Mouse (Mus musculus) ZHBTc4 (cell line): ENCODE measurements around the gene Flywch2.

Experiments
- DNase-seq: peaks from one replicate; pipeline ENCODE4 v3.0.0-alpha.2; 2011; ENCODE audit warnings: low read depth, low spot score

The Flywch2 gene

DNA sequence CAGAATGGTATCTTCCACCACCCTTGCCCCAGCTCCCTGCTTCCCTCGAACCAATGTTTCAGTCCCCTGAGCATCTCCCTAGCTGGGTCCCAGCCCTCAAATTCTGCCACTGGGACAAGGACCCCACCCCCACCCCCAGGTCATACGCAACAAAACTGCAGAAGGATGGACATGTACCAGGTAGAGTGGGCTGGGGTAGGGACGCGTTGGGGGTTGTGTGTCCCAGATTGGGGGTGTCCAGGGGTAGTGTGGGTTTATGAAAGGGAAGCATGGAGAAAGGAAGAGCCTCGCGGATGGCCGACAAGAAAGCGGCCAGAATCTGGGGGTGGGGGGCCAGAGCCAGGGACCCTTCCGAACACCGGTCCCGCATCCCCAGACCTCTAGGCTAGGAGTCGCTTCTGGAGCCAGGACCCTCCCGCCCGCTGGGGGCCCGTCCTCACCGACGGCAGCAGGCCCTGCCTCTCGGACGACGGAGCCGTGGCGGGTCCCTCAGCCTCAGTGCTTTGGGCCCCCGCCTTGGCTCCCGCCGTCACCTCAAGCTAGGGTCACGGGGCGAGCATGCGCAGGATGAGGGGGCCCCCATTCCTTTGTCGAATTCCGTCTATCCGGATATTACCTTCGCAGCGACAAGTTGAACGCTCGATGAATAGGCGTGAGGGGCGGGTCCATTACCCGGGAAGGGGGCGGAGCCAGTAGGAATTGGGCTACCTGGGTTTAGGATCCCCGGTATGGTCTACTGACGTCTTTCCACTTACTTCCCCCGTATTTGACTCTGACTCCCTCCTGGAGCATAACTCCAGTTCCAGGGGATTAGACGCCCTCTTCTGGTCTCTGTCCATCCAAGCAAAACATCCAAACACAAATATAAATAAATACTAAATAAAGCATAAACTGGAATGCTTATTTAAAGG is at the start of gene Flywch2:
Gene Flywch2 (minus strand): TSS at position 521 of the 911 bp plus-strand sequence.
- peak; percentile 79 for DNase-seq

DNA sequence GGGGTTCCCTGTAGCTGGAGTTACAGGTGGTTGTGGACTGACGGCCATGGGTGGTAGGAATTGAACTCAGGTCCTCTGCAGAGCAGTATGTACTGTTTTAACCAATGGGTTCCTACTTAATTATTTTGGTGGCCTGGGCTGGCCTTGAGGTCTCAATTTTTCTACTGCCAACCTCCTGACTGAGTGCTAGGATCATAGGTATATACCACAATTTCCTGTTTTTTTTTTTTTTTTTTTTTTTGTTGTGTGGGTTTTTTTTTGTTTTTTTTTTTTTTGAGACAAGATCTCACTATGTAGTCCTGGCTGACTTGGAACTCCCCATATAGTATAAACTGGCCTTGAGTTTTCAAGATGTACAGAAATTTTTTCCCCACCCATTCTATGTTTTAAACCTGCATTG is 45.3 kb upstream of the Flywch2 start:
- no peak for DNase-seq

DNA sequence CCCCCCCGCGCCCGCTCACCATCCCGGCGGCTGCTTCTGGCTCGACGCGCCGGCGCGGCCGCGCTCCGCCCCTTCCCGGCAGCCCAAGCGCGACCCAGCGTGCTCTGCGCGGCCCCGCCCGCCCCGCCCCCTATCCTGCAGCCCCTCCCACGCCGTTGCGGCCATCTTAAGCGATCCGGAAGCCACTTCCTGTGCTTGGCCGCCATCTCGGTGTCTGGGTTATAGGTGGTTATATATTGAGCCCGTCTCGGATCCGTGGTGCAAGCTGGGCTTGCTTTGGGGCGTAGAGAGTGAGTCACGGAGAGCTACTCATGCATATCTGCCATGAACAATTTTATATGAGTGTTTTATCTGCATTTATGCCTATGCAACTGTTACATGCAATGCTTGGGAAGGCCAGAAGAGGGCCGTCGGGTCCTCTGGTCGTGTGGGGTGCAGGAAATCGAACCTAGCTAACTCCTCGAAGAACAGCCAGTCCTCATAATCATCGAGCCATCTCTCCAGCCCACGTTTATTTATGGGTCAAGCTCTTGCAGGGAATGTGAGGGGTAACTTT is 43.3 kb upstream of the Flywch2 start, which contains the start of gene Elob:
Gene Elob (minus strand): TSS at position 73 of the 556 bp plus-strand sequence.
- DNase-seq: peak; percentile 91

DNA sequence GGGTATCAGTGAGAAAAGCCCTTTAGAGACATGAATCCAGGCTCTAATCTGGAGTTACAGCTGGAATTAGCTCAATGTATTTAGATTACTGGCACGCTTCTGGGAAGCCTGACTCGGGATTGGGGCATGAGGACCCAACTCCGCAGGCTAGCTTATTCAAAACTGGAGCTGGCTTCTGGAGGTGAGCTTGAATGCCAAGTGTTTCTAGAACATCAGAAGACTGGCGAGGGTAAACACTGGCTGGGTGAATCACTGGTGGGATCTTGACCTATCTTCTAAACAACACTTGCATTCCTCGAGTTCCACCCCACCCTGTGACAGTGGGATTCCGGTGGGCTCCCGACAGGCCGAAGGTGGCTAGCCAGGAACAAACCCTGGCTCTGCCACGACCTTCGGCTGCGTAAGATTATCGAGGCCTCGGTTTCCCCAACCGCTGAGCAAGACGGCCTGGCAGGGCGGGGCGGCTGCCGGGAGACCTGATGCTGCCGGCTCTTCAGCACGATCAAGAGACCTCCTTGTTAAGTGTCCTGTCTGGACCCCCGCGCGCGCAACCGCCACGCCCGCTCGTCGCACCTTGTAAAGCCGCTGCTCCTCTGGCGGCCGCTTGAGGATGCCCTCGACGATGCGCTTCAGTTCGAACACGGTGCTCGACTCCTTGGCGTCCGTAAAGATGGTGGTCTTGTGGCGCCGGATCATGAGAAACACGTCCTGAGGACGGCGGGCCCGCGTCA is 42.6 kb upstream of the Flywch2 start:
- DNase-seq: peak; percentile 90

DNA sequence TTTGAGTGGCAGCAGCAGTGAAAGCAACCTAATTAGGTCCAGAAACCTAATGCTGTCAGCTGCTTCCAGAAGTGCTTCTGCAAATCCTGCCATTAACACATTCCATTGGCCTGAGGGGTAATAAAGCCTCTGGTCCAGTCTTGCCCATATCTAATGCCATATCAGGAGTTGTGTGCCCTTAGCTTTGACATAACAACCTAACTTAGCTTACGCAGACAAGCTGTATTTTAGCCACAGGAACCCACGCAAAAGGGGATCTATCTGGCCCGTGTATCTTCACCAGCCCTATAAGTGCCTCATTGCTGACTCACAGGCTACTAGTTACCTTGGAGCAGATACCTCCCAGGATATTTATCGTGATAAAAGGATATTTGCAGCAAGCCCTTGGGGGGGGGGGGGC is 39.7 kb upstream of the Flywch2 start:
- no peak for DNase-seq

DNA sequence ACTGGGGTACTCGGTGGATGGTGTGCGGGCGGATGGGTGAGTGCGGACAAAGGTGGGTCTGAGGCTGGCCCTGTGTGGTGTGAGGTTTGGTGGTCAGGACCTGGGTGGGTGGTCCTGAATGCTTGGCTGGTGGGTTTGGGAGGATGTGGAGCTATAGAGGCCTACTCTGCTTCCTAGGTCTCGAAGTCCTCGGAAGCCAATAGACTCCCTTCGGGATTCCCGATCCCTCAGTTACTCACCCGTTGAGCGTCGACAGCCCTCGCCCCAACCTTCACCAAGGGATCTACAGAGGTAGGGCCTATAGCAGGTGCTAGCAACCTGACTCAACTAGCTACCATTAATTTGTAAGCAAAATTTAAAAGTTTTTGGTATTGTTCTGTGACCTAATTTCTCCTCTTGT is 37.7 kb upstream of the Flywch2 start:
- DNase-seq: no peak

DNA sequence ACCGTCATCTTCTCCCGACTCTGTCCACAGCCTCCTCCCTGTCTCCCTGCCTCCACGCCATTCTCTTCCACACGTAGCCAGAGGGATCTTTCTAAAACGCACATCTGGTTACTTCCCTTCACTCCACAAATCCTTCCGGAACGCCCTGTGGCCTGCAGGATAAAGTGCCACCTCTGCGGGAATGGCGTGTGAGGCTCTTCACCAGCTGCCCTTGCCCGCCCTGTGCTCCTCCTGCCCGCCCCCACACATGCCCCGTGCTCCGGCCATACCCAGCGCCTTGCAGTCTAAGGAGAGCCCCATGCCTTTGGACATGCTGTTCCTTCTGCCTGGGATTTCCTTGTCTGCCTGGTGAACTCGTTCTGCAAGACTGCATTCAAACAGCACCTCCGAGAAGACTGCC is 37.1 kb upstream of the Flywch2 start:
- DNase-seq: no peak

DNA sequence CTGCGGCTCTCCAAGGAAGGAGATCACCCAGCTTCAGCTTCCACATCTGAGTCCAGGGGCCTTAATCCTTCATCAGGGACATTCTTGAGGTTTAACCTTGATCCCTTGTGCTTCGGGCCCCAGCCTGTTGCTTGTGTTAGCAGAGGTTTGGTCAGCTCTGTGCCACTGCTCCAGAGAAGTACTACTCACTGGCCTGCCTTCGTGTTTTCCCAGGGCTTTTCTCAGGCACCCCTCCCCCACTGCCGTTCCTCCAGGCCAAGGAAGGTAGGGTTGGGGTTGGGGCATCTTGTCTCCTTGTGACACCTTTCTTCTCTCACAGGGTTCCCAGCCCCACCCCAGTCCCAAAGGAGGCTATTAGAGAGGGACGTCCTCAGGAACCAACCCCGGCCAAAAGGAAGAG is 36.2 kb upstream of the Flywch2 start:
- DNase-seq: peak; percentile 57

DNA sequence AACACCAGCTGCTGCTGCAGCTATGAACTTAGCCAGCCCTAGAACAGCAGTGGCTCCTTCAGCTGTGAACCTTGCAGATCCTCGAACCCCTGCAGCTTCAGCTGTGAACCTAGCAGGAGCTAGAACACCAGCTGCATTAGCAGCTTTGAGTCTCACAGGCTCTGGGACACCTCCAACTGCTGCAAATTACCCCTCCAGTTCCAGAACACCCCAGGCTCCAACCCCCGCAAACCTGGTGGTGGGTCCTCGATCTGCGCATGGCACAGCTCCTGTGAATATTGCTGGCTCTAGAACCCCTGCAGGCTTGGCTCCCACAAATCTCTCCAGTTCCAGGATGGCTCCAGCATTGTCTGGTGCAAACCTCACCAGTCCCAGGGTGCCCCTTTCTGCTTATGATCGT is 34.9 kb upstream of the Flywch2 start:
- DNase-seq: no peak

DNA sequence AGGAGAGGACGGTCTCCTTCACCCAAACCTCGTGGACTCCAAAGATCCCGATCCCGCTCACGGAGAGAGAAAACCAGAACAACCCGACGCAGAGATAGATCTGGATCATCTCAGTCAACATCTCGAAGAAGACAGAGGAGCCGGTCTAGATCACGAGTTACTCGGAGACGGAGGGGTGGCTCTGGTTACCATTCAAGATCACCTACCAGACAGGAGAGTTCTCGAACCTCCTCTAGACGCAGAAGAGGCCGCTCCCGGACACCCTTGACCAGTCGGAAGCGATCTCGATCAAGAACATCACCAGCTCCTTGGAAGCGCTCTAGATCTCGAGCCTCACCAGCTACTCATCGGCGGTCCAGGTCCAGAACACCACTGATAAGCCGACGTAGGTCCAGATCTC is 33.4 kb upstream of the Flywch2 start:
- DNase-seq: no peak

DNA sequence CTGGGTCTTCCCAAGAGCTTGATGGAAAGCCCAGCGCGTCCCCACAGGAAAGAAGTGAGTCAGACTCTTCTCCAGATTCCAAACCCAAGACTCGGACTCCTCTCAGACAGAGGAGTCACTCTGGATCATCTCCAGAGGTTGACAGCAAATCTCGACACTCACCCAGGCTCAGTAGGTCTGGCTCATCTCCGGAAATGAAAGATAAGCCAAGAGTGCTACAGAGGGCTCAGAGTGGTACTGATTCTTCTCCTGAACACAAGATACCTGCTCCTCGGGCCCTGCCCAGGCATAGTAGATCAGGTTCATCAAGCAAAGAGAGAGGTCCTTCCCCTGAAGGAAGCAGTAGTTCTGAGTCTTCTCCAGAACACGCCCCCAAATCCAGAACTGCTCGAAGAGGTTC is 32.7 kb upstream of the Flywch2 start:
- DNase-seq: no peak

DNA sequence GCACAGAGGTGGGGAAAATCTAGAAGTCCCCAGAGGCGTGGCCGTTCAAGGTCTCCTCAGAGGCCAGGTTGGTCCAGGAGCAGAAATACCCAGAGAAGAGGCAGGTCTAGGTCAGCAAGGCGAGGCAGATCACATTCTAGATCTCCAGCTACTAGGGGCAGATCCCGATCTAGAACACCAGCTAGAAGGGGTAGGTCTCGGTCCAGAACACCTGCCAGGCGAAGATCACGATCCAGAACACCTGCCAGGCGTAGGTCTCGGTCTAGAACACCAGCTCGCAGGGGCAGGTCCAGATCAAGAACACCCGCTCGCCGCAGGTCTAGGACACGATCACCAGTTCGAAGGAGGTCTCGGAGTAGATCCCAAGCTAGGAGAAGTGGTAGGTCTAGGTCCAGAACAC is 29.8 kb upstream of the Flywch2 start:
- DNase-seq: no peak

DNA sequence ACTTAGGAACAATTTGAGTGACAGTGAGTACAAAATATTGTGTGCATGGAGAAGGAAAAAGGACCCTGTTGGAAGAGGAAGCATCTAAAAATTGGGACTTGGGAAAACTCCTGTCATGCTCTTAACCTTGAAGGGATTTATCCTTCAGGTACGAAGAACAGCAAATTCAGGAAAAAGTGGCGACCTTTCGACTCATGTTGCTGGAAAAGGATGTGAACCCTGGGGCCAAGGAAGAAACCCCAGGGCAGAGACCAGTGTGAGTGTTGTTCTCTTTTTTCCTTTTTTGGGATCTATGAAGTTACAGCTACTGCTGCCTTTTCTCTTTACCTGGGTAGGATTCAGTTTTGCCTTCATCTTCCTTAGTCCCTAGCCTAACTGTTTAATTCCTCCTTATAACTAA is 22.0 kb upstream of the Flywch2 start:
- no peak for DNase-seq

DNA sequence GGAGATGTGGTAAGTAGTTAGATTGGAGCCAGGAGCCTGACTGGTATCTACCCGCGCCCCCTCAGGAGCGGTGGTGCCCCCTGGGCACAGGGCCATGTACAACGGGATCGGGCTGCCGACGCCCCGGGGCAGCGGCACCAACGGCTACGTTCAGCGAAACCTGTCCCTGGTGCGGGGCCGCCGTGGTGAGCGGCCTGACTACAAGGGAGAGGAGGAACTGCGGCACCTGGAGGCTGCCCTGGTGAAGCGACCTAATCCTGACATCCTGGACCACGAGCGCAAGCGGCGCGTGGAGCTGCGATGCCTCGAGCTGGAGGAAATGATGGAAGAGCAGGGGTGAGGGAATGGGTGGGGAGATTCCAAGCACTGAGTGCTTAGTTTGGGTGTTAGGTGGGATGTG is 21.0 kb upstream of the Flywch2 start:
- DNase-seq: peak; percentile 88

DNA sequence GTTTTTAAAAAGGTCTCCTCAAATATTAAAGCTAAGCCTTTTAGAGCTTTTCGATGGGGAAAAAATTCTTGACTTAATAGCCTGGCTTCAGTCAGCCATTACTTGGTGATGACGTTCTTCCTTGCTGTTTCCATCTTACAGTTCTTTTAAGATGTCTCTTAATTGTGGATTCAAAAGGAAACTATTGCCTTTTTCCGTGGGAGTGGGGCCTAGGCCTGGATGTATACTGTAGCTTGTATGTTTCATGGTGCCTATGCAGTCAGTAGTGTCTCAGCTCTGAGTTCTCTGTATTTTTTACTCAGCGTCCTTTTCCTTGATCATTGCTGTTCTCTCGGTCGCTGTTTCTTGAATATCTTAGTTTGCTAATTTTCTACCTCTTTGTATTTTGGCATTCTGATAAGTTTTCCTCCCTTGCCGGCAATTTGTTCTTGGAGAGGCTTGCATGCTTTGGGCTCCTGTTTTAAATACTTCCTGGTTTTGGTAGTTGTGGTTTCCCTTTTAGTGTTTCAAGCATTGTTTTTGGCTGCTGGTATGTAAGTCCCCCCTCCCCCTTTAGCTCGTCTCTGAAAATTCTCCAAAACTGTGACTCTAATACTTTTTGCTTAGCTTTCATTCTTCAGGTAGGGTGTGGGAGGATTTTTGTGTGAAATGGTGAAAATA is 18.7 kb upstream of the Flywch2 start:
- no peak for DNase-seq

DNA sequence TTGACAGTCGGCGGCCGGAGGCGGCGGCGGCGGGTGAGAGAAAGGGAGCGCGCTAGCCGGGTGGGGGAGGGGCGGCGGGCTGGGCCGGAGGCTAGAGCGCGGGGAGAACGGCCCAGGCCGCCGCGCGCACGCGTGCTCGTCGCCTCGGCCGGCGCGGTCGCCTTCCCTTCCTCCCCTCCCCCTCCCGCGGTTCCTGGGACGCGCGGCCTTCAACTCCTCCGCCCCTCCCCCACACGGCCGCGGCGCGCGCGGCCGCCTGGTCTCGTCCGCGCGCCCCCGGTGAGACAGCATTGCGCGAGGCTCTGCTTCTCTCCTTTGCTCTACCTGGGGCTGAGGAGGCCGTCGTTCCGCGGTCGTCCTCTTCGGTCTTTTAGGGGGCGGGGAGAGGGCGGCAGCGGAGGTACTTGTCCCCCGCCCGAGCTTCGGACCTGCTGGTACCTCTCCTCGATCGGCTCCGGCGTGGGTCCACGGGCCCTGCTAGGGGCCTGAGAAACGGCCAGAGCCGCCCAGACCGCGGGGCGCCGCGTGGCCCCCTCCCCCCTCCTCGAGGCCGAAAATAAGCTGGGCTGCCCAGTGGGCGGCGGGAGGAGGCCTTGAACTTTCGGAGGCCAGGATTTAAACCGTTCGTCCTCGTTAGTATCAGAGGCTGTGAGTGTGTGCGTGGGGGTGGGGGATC is 17.6 kb upstream of the Flywch2 start:
- DNase-seq: peak; percentile 98

DNA sequence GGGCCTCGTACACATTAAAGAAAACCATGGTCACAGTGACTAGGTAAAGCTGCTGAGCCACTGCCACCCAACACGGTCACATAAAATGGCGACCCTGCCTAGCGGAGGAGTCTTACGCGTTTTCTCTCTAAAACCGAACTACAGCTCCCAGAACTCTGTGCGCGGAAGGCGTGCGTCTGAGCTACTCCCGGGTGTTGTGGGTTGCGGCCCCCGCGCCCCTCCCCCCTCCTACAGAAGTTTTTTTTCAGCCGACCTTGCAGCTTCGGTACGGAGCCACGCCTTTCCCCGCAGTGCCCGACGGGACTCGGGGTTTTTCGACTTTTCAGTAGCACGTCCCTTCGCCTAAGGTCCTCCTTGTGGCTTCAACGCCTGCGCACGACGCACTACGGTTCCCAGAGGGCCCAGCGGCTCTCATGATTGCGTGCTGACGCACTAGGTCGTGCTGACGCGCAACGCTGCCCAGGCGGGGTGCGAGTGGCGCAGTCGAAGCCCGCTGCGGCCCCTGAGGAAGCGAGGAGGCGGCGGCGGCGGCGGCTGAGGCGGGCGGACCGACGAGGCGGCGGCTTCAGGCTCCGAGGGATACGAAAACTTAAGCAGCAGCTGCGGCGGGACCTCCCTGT is 17.0 kb upstream of the Flywch2 start:
- peak; percentile 100 for DNase-seq

DNA sequence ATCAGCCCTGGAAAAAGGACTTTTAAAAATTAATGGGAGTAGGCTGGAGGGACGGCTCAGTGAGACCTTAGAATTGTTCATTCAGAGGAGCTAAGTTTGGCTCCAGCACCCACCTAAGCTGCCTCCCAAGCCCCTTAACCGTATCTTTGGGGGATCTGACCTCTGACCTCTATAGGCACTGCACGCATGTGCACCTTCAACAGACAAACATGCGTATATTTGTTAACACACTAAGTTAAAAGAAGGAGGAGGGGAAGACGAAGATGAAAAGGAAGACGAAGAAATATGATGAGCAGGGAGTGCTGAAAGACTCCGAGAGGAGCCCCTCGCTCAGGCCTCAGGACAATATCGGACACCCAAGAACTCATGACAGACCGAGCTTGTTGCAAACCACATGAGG is 15.7 kb upstream of the Flywch2 start:
- DNase-seq: no peak

DNA sequence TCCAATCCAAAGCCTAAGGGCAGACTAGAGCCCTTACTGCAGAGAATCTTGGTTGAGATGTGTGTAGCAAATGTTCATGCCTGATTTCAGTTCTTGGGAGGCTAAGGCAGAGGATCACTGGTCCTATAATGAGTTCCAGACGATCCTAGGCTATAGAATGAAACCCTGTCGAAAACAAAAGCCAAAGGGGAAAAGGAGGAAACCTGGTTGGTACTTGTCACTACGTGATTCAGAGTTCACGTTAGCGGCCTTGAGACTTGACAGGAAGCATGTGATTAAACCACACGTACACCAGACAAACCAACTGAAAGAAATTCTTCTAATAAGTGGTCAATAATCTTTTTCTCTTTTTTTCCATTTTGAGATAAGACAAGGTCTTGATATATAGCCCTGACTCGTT is 11.4 kb upstream of the Flywch2 start:
- no peak for DNase-seq

DNA sequence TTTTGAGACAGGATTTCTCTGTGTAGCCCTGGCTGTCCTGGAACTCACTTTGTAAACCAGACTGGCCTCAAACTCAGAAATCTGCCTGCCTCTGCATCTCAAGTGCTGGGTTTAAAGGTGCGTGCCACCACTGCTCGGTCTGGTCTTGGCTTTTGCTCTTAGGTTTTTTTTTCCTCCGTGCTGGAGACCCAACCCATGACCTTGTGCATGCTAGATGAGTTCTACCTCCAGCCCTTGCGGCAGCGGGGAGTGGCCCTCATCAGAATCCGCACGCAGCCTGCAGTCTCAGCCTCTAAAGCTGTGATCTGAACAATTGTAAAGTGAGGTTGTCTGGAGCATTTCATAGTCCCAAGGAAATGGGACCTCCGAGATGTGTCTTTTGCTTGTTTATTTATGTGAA is 9.4 kb upstream of the Flywch2 start:
- DNase-seq: peak; percentile 69

DNA sequence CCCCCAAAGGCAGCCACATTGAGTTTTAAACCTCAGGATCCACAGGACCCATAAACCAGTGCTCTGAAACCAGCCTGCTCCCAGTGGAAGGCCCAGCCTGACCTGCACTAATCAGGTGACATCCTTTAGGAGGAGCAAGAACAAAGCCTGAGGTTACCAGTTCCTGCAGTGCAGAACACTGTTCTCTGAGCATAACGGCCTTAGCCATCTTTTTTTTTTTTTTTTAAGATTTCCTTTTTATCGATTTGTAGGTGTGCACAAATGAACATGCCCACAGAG is 5.1 kb upstream of the Flywch2 start:
- DNase-seq: no peak
